Mouse (Mus musculus) right cerebral cortex, postnatal 4 days (tissue): ENCODE data around the gene Cdh4.

Source experiments
- DNase-seq: peaks from one replicate; pipeline ENCODE4 v3.0.0-alpha.2; 2022

Cdh4 gene

GRCm38 (mm10) chr2:179604746-179605145 lies 162.5 kb downstream of the Cdh4 start:
- no peak for DNase-seq

- DNase-seq = no peak
Measured at GRCm38 (mm10) chr2:179605255-179605654, 163.0 kb downstream of the Cdh4 start.

- no peak for DNase-seq
Measured at GRCm38 (mm10) chr2:179606341-179606740, 164.1 kb downstream of the Cdh4 start.

- no peak for DNase-seq
Measured at GRCm38 (mm10) chr2:179615906-179616305, 173.7 kb downstream of the Cdh4 start.

- no peak for DNase-seq
Measured at GRCm38 (mm10) chr2:179623643-179624473, 181.6 kb downstream of the Cdh4 start.

- no peak for DNase-seq
Measured at GRCm38 (mm10) chr2:179627563-179627962, 185.3 kb downstream of the Cdh4 start.

- no peak for DNase-seq
Measured at GRCm38 (mm10) chr2:179630720-179631119, 188.5 kb downstream of the Cdh4 start.

GRCm38 (mm10) chr2:179640576-179641301 lies 198.5 kb downstream of the Cdh4 start:
- DNase-seq = no peak

GRCm38 (mm10) chr2:179648573-179649263 lies 206.5 kb downstream of the Cdh4 start:
- no peak for DNase-seq

GRCm38 (mm10) chr2:179649370-179649769 lies 207.1 kb downstream of the Cdh4 start:
- no peak for DNase-seq

- DNase-seq = no peak
Measured at GRCm38 (mm10) chr2:179650168-179650567, 207.9 kb downstream of the Cdh4 start.

GRCm38 (mm10) chr2:179655506-179655905 lies 213.3 kb downstream of the Cdh4 start:
- DNase-seq = no peak

- DNase-seq = no peak
Measured at GRCm38 (mm10) chr2:179659254-179659653, 217.0 kb downstream of the Cdh4 start.

- no peak for DNase-seq
Measured at GRCm38 (mm10) chr2:179661998-179662714, 219.9 kb downstream of the Cdh4 start.

- no peak for DNase-seq
Measured at GRCm38 (mm10) chr2:179662739-179663138, 220.5 kb downstream of the Cdh4 start.

GRCm38 (mm10) chr2:179663652-179664051 lies 221.4 kb downstream of the Cdh4 start:
- no peak for DNase-seq

- DNase-seq = peak; percentile 25
Measured at GRCm38 (mm10) chr2:179664171-179664608, 222.0 kb downstream of the Cdh4 start.

- DNase-seq = no peak
Measured at GRCm38 (mm10) chr2:179670689-179671088, 228.5 kb downstream of the Cdh4 start.

- DNase-seq = peak; percentile 36
Measured at GRCm38 (mm10) chr2:179679866-179680265, 237.6 kb downstream of the Cdh4 start.

GRCm38 (mm10) chr2:179681386-179681785 lies 239.2 kb downstream of the Cdh4 start:
- DNase-seq = peak; percentile 37

- no peak for DNase-seq
Measured at GRCm38 (mm10) chr2:179687243-179687681, 245.0 kb downstream of the Cdh4 start.

- DNase-seq = peak; percentile 44
Measured at GRCm38 (mm10) chr2:179688976-179689375, 246.7 kb downstream of the Cdh4 start.

- no peak for DNase-seq
Measured at GRCm38 (mm10) chr2:179689761-179690160, 247.5 kb downstream of the Cdh4 start.
